Mouse (Mus musculus) midbrain, postnatal 0 days (tissue): Measurements from ENCODE around the gene Cyp4f14. TPM values are rescaled to one million over a fixed set of nuclear protein-coding genes. Genes with fewer than 3 reads are reported as not detected.
"Not testable (repeated sequence)": the region's sequence is repeated elsewhere in the genome, so short reads cannot be mapped to it uniquely, and the experiment has no call there.

Experiments
- ATAC-seq: fragments of 200-750 bp; cut with Nextera tagmentation; 2 replicates; pipeline ENCODE4 v1.8.0; 2017; ENCODE audit warnings: moderate number of reproducible peaks, mild to moderate bottlenecking, moderate TSS enrichment, moderate library complexity; ENCODE audit not compliant: low FRiP score
- DNase-seq: peaks from one replicate; pipeline ENCODE4 v3.0.0-alpha.2; 2015; ENCODE audit warnings: low spot score
- H3K27ac ChIP-seq: fragments of 300-500 bp; sonication (generic); 2 replicates; pipeline ENCODE4 v1.5.1; 2014; ENCODE audit warnings: low read depth, mild to moderate bottlenecking, low read length, mixed read lengths
- H3K27me3 ChIP-seq: fragments of 300-500 bp; sonication (generic); 2 replicates; pipeline ENCODE4 v1.6.1; 2014; ENCODE audit warnings: low read length, control low read depth, mixed read lengths; ENCODE audit not compliant: insufficient read depth
- H3K36me3 ChIP-seq: fragments of 300-500 bp; sonication (generic); 2 replicates; pipeline ENCODE4 v1.6.1; 2014; ENCODE audit warnings: low read length, control low read depth, mixed read lengths; ENCODE audit not compliant: insufficient read depth
- H3K4me1 ChIP-seq: fragments of 300-500 bp; sonication (generic); 2 replicates; pipeline ENCODE4 v1.6.1; 2014; ENCODE audit warnings: mild to moderate bottlenecking, control low read depth, antibody characterized with exemption, low read length, mixed read lengths; ENCODE audit not compliant: insufficient read depth
- H3K4me2 ChIP-seq: fragments of 300-500 bp; sonication (generic); 2 replicates; pipeline ENCODE4 v1.6.1; 2014; ENCODE audit warnings: low read depth, mild to moderate bottlenecking, low read length, mixed read lengths; ENCODE audit not compliant: poor library complexity, severe bottlenecking
- H3K4me3 ChIP-seq: fragments of 300-500 bp; sonication (generic); 2 replicates; pipeline ENCODE4 v1.5.1; 2014; ENCODE audit warnings: low read depth, mild to moderate bottlenecking, low read length, moderate library complexity
- H3K9ac ChIP-seq: fragments of 300-500 bp; sonication (generic); replicated peaks from 2 replicates; pipeline ENCODE4 v1.6.1; 2014; ENCODE audit warnings: mild to moderate bottlenecking, low read length, moderate library complexity, mixed read lengths; ENCODE audit not compliant: poor library complexity, severe bottlenecking
- H3K9me3 ChIP-seq: fragments of 300-500 bp; sonication (generic); 2 replicates; pipeline ENCODE4 v1.6.1; 2016; ENCODE audit warnings: low read length, control low read depth
- CTCF ChIP-seq: IDR thresholded peaks from 2 replicates; pipeline ENCODE4 v1.5.1; 2016; ENCODE audit warnings: antibody characterized with exemption, mild to moderate bottlenecking
- whole genome bisulfite sequencing: fragments of 180-500 bp; shearing (Covaris S2); extraction: QIAGEN DNeasy Blood & Tissue Kit; methylation state at CpG from one replicate; pipeline ENCODE4 v1.1.7; 2014; 5-methylcytosine and 5-hydroxymethylcytosine counted together
- polyA plus RNA-seq: library from polyadenylated mRNA; unstranded; fragments of >200 nt; fragmentation: Nextera tagmentation; extraction: Ambion mirVana; gene quantifications from 2 replicates; pipeline ENCODE4 v1.2.1, GENCODE M21; 2015
- total RNA-seq: library from RNA; depleted of rRNA; stranded (reverse); fragments of >200 nt; gene quantifications from 2 replicates; pipeline ENCODE4 v1.2.3, GENCODE M21; 2014; rRNA removed

Cyp4f14 gene
- total and polyA plus RNA-seq, 2 experiments from 2014 or later = 0.77 to 1.2 TPM

- ATAC-seq (no peak), DNase-seq (no peak)
- Histone ChIP-seq H3K36me3 (no peaks in the 10 kb centered on the region), H3K9me3 (no peaks in the 10 kb centered on the region), H3K4me3 (no peak overlapping the region), H3K4me2 (no peak overlapping the region), H3K4me1 (no peaks in the 10 kb centered on the region), H3K27ac (no peak overlapping the region), H3K27me3 (no peaks in the 10 kb centered on the region), H3K9ac (no peak overlapping the region)
- WGBS = 80% methylated on average over 4 of the region's 4 CpGs
- TF ChIP-seq CTCF = no peak
Observed at GRCm38 (mm10) chr17:32872091-32872490, 45.1 kb downstream of the Cyp4f14 start.

GRCm38 (mm10) chr17:32871483-32871882 is 45.7 kb downstream of the Cyp4f14 start:
- H3K4me1 ChIP-seq = no peaks in the 10 kb centered on the region
- DNase-seq (no peak), ATAC-seq (no peak)
- H3K9me3 ChIP-seq = no peaks in the 10 kb centered on the region
- no peak overlapping the region for H3K27ac ChIP-seq
- H3K4me2 ChIP-seq = no peak overlapping the region
- no peak for TF ChIP-seq CTCF
- no peaks in the 10 kb centered on the region for H3K36me3 ChIP-seq
- H3K4me3 ChIP-seq = no peak overlapping the region
- H3K9ac ChIP-seq = no peak overlapping the region
- H3K27me3 ChIP-seq = no peaks in the 10 kb centered on the region
- WGBS = 89% methylated on average over 1 of the region's 1 CpGs

- not testable (repeated sequence) for H3K27me3 ChIP-seq, H3K9ac ChIP-seq, H3K4me1 ChIP-seq, DNase-seq, H3K27ac ChIP-seq, H3K4me3 ChIP-seq, H3K36me3 ChIP-seq, H3K9me3 ChIP-seq, ATAC-seq, H3K4me2 ChIP-seq
- whole genome bisulfite sequencing = 73% methylated on average over 3 of the region's 7 CpGs
Observed at GRCm38 (mm10) chr17:32867266-32867665, 49.9 kb downstream of the Cyp4f14 start.

GRCm38 (mm10) chr17:32856713-32857112 is 60.4 kb downstream of the Cyp4f14 start:
- H3K36me3 ChIP-seq, ATAC-seq, H3K27me3 ChIP-seq, DNase-seq, H3K4me2 ChIP-seq, H3K9me3 ChIP-seq, H3K9ac ChIP-seq, H3K4me3 ChIP-seq, H3K27ac ChIP-seq, H3K4me1 ChIP-seq: not testable (repeated sequence)
- 76% methylated on average over 2 of the region's 6 CpGs for WGBS

Other genes with a start within 250 kb of the Cyp4f14 start
- 2.3 and 22.3 TPM in 2 replicates for gene Cyp4f15, start 231.7 kb downstream of the Cyp4f14 start, total RNA-seq
- 1.9 and 2.0 TPM in 2 replicates for gene Cyp4f15, start 231.7 kb downstream of the Cyp4f14 start, polyA plus RNA-seq
- gene Zfp871, start 129.1 kb downstream of the Cyp4f14 start, total RNA-seq = 34.5 and 41.4 TPM in 2 replicates
- 41.8 and 46.7 TPM in 2 replicates for gene Zfp871, start 129.1 kb downstream of the Cyp4f14 start, polyA plus RNA-seq
- gene Zfp811, start 107.4 kb downstream of the Cyp4f14 start, total RNA-seq = 17.9 and 20.9 TPM in 2 replicates
- 22.9 and 26.0 TPM in 2 replicates for gene Zfp811, start 107.4 kb downstream of the Cyp4f14 start, polyA plus RNA-seq
- 16.3 and 38.0 TPM in 2 replicates for gene Zfp799, start 87.1 kb downstream of the Cyp4f14 start, total RNA-seq
- gene Zfp799, start 87.1 kb downstream of the Cyp4f14 start, polyA plus RNA-seq = 9.0 and 12.6 TPM in 2 replicates
- gene Zfp870, start 25.7 kb downstream of the Cyp4f14 start, total RNA-seq = 6.7 and 8.1 TPM in 2 replicates
- 4.9 and 5.8 TPM in 2 replicates for gene Zfp870, start 25.7 kb downstream of the Cyp4f14 start, polyA plus RNA-seq
- gene Cyp4f13, start 30.1 kb upstream of the Cyp4f14 start, total RNA-seq = 8.9 and 15.1 TPM in 2 replicates
- gene Cyp4f13, start 30.1 kb upstream of the Cyp4f14 start, polyA plus RNA-seq = 8.0 and 8.7 TPM in 2 replicates
- gene Zfp472, start 48.5 kb upstream of the Cyp4f14 start, total RNA-seq = 4.2 and 5.7 TPM in 2 replicates
- gene Zfp472, start 48.5 kb upstream of the Cyp4f14 start, polyA plus RNA-seq = 6.1 TPM in 2 replicates
- 9.9 and 15.7 TPM in 2 replicates for gene Zfp952, start 75.8 kb upstream of the Cyp4f14 start, total RNA-seq
- gene Zfp952, start 75.8 kb upstream of the Cyp4f14 start, polyA plus RNA-seq = 12.1 TPM in 2 replicates
- 10.8 and 20.8 TPM in 2 replicates for gene Zfp763, start 116.1 kb upstream of the Cyp4f14 start, total RNA-seq
- gene Zfp763, start 116.1 kb upstream of the Cyp4f14 start, polyA plus RNA-seq = 18.2 and 19.7 TPM in 2 replicates
- not detected in 2 replicates for gene 4921501E09Rik, start 150.7 kb upstream of the Cyp4f14 start, total RNA-seq
- gene 4921501E09Rik, start 150.7 kb upstream of the Cyp4f14 start, polyA plus RNA-seq = not detected in 2 replicates
- 21.9 and 26.0 TPM in 2 replicates for gene Zfp563, start 172.0 kb upstream of the Cyp4f14 start, total RNA-seq
- gene Zfp563, start 172.0 kb upstream of the Cyp4f14 start, polyA plus RNA-seq = 11.7 and 13.1 TPM in 2 replicates
- gene Morc2b, start 222.3 kb upstream of the Cyp4f14 start, total RNA-seq = 0.09 and 0.11 TPM in 2 replicates
- 0.15 and 0.27 TPM in 2 replicates for gene Morc2b, start 222.3 kb upstream of the Cyp4f14 start, polyA plus RNA-seq